Mouse (Mus musculus) thymus, adult 2 months (tissue): ENCODE measurements around the gene Rassf8. TPM values are rescaled to one million over a fixed set of nuclear protein-coding genes. Genes with fewer than 3 reads are reported as not detected.

ENCODE experiments used
- DNase-seq: peaks from one replicate; pipeline ENCODE4 v3.0.0; 2021
- H3K27ac ChIP-seq: fragments of 200-500 bp; 2 replicates; pipeline ENCODE4 v1.5.1; 2012; ENCODE audit warnings: low read length, control low read depth; ENCODE audit not compliant: control insufficient read depth, insufficient read depth
- H3K27me3 ChIP-seq: fragments of 200-500 bp; 2 replicates; pipeline ENCODE4 v1.6.1; 2012; ENCODE audit warnings: mild to moderate bottlenecking, low read length, moderate library complexity, mixed read lengths; ENCODE audit not compliant: control insufficient read depth, insufficient read depth
- H3K36me3 ChIP-seq: fragments of 200-500 bp; 2 replicates; pipeline ENCODE4 v1.6.1; 2012; ENCODE audit warnings: mild to moderate bottlenecking, low read length, moderate library complexity; ENCODE audit not compliant: control insufficient read depth, insufficient read depth
- H3K4me1 ChIP-seq: fragments of 200-500 bp; replicated peaks from 2 replicates; pipeline ENCODE4 v1.6.1; 2012; ENCODE audit warnings: low read length; ENCODE audit not compliant: control insufficient read depth, insufficient read depth
- H3K4me3 ChIP-seq: fragments of 200-500 bp; 2 replicates; pipeline ENCODE4 v1.5.1; 2012; ENCODE audit warnings: mild to moderate bottlenecking, low read length, control low read depth, moderate library complexity; ENCODE audit not compliant: control insufficient read depth, insufficient read depth
- CTCF ChIP-seq: fragments of 200-500 bp; IDR thresholded peaks from 2 replicates; pipeline ENCODE4 v1.5.1; 2012; ENCODE audit warnings: mild to moderate bottlenecking, control low read depth, low read length, moderate library complexity, borderline replicate concordance; ENCODE audit not compliant: control insufficient read depth, poor library complexity, insufficient read depth; ENCODE audit errors: extremely low read depth
- POLR2A ChIP-seq: fragments of 200-500 bp; IDR thresholded peaks from 2 replicates; pipeline ENCODE4 v1.6.1; 2012; ENCODE audit warnings: mild to moderate bottlenecking, low read length, control low read depth, moderate library complexity; ENCODE audit not compliant: control insufficient read depth, poor library complexity, insufficient read depth; ENCODE audit errors: extremely low read depth
- WGBS: fragments of 180-500 bp; shearing (Covaris S2); methylation state at CpG from one replicate; pipeline ENCODE4 v1.1.7; 2018; 5-methylcytosine and 5-hydroxymethylcytosine counted together
- polyA plus RNA-seq: library from polyadenylated mRNA; depleted of rRNA; stranded (reverse); fragments of >200 nt; gene quantifications from 2 replicates; pipeline ENCODE4 v1.2.3, GENCODE M21; 2012

Gene Rassf8
- polyA plus RNA-seq, 1 experiment: 5.3 TPM

- no peak for TF ChIP-seq POLR2A
- TF ChIP-seq CTCF: no peak
- H3K27me3 ChIP-seq: no peaks in the 10 kb centered on the region
- WGBS: 92% methylated on average over 4 of the region's 4 CpGs
- no peak overlapping the region for H3K27ac ChIP-seq
- no peaks in the 10 kb centered on the region for H3K36me3 ChIP-seq
- no peak overlapping the region for H3K4me3 ChIP-seq
- no peak for DNase-seq
- H3K4me1 ChIP-seq: no peaks in the 10 kb centered on the region
Observed at GRCm38 (mm10) chr6:145826305-145826704, 79.8 kb downstream of the Rassf8 start.

- WGBS: 90% methylated on average over 16 of the region's 16 CpGs
- Histone ChIP-seq H3K4me3 (no peak overlapping the region), H3K4me1 (no peaks in the 10 kb centered on the region), H3K27ac (no peak overlapping the region), H3K36me3 (no peaks in the 10 kb centered on the region), H3K27me3 (no peaks in the 10 kb centered on the region)
- no peak for DNase-seq
- TF ChIP-seq POLR2A: no peak
- no peak for TF ChIP-seq CTCF
Observed at GRCm38 (mm10) chr6:145829062-145829835, 82.7 kb downstream of the Rassf8 start.

GRCm38 (mm10) chr6:145830117-145830516 is 83.6 kb downstream of the Rassf8 start:
- WGBS: 23% methylated on average over 8 of the region's 8 CpGs
- H3K27ac ChIP-seq: no peak overlapping the region
- DNase-seq: peak; percentile 59

GRCm38 (mm10) chr6:145830617-145831016 is 84.1 kb downstream of the Rassf8 start:
- no peaks in the 10 kb centered on the region for H3K27me3 ChIP-seq
- DNase-seq: no peak
- H3K36me3 ChIP-seq: no peaks in the 10 kb centered on the region
- H3K4me1 ChIP-seq: peaks cover 8% of the 10 kb centered on the region
- no peak overlapping the region for H3K27ac ChIP-seq
- no peak overlapping the region for H3K4me3 ChIP-seq
- TF ChIP-seq CTCF (no peak), POLR2A (no peak)
- 90% methylated on average over 9 of the region's 9 CpGs for WGBS

More at GRCm38 (mm10) chr6:145830117-145830516, 83.6 kb downstream of the Rassf8 start:
- no peaks in the 10 kb centered on the region for H3K36me3 ChIP-seq
- no peak overlapping the region for H3K4me3 ChIP-seq
- TF ChIP-seq POLR2A (no peak), CTCF (peak; percentile 83)
- H3K27me3 ChIP-seq: no peaks in the 10 kb centered on the region
- peaks cover 3% of the 10 kb centered on the region for H3K4me1 ChIP-seq

GRCm38 (mm10) chr6:145832927-145833326 is 86.4 kb downstream of the Rassf8 start:
- Histone ChIP-seq H3K27ac (no peak overlapping the region), H3K4me3 (no peak overlapping the region), H3K36me3 (no peaks in the 10 kb centered on the region), H3K4me1 (peaks cover 12% of the 10 kb centered on the region), H3K27me3 (no peaks in the 10 kb centered on the region)
- WGBS: 91% methylated on average over 8 of the region's 8 CpGs
- no peak for TF ChIP-seq POLR2A
- TF ChIP-seq CTCF: no peak
- no peak for DNase-seq

GRCm38 (mm10) chr6:145835359-145835758 is 88.8 kb downstream of the Rassf8 start:
- TF ChIP-seq POLR2A (no peak), CTCF (no peak)
- Histone ChIP-seq H3K36me3 (no peaks in the 10 kb centered on the region), H3K4me1 (peaks cover 12% of the 10 kb centered on the region), H3K27ac (no peak overlapping the region), H3K27me3 (no peaks in the 10 kb centered on the region), H3K4me3 (no peak overlapping the region)
- WGBS: 6% methylated on average over 6 of the region's 6 CpGs
- peak; percentile 13 for DNase-seq
